Mouse (Mus musculus): ENCODE results near the gene F3. TPM values are rescaled to one million over a fixed set of nuclear protein-coding genes. Genes with fewer than 3 reads are reported as not detected.
A peak's percentile ranks its signal among the peaks of the same experiment; 100 is the strongest.

The F3 gene
- 8.9 and 10.4 TPM in 2 replicates for polyA plus RNA-seq (2015; fragmentation: Nextera tagmentation; extraction: Ambion mirVana)

DNA sequence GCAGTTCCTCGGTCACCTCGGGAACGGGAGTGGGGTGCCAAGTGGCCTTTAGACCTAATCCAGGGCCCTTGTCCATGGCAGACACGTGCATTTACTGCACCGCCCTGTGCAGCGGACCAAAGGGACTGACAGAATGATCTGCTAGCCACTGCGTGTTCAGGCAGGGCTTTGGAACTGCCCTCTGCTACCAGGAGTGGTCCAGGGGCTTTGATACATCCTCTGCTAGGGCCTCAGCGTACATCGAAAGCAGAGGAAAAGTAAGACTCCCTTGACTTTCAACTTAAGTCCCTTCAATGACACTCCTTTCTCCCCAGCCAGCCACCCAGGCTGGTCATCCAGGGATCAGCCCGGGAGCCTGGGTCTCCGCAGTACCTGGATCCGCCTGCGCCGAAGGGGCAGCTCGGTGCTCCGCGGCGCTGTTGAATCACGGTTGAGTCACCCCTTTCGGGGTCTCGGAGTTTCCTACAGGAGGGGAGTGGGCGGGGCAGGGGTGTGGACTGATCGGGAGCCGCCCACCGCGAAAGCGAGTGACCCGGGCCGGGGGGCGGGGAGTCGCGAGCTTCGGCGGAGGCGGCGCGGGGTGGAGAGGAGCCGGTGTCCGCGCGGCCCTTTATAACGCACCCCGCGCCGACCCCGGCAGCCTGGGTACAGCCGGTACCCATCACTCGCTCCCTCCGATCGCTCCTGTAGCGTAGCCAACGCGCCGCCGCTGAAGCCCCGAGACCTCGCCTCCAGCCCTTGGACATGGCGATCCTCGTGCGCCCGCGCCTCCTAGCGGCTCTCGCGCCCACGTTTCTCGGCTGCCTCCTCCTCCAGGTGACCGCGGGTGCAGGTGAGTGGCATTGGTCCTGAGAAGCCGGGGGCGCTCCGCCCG is at the start of gene F3:
Gene F3 (plus strand): TSS at position 567 of the 874 bp plus-strand sequence.
- ATAC-seq (replicated peaks; ENCODE audit: extremely low read depth, insufficient read depth, low FRiP score), result peak; percentile 82
- H3K27ac ChIP-seq (ENCODE audit: low read length), result peak within 1 kb of the TSS; percentile 70
- H3K36me3 ChIP-seq (ENCODE audit: control insufficient read depth, insufficient read depth), result no peaks in the 10 kb centered on the region
- H3K4me3 ChIP-seq (ENCODE audit: low read length), result peak within 1 kb of the TSS; percentile 77
- under 1% methylated on average over 72 of the region's 73 CpGs for WGBS
- peaks cover 17% of the 10 kb centered on the region for H3K4me1 ChIP-seq (ENCODE audit: control insufficient read depth, insufficient read depth, low read length)
- peak within 1 kb of the TSS; percentile 80 for H3K9ac ChIP-seq (ENCODE audit: low read length)
- H3K9me3 ChIP-seq (replicated peaks; ENCODE audit: control insufficient read depth, low read length), result no peaks in the 10 kb centered on the region
- no peaks in the 10 kb centered on the region for H3K27me3 ChIP-seq (ENCODE audit: control insufficient read depth, insufficient read depth, low read length)
- H3K4me2 ChIP-seq (ENCODE audit: low read depth, low read length), result peak within 1 kb of the TSS; percentile 90

DNA sequence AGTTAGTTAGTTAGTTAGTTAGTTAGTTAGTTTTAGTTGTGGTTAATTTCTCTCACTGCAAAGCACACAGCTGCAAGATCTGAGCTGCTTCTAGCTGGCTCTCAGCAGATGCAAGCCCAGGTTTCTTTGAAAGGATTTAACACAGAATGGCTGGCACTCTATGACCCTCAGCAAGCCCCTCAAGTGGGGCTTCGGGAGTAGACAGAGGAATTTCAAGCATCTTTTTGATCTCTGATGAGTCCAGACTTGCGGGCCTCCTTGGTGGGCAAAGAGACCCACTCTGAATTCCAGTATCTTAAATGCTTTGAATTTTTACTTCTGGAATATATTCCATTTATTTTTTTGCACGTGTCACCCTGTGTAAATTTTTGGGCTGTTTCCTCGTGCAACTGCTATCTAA is 44.4 kb upstream of the F3 start:
- Histone ChIP-seq H3K9ac (ENCODE audit: low read length) (no peak overlapping the region), H3K36me3 (ENCODE audit: control insufficient read depth, insufficient read depth) (no peaks in the 10 kb centered on the region), H3K4me3 (ENCODE audit: low read length) (no peak overlapping the region), H3K27ac (ENCODE audit: low read length) (no peak overlapping the region), H3K9me3 (replicated peaks; ENCODE audit: control insufficient read depth, low read length) (no peaks in the 10 kb centered on the region), H3K4me1 (ENCODE audit: control insufficient read depth, insufficient read depth, low read length) (no peaks in the 10 kb centered on the region), H3K27me3 (ENCODE audit: control insufficient read depth, insufficient read depth, low read length) (no peaks in the 10 kb centered on the region), H3K4me2 (ENCODE audit: low read depth, low read length) (no peak overlapping the region)
- 27% methylated on average over 4 of the region's 4 CpGs for WGBS
- no peak for ATAC-seq (replicated peaks; ENCODE audit: extremely low read depth, insufficient read depth, low FRiP score)

DNA sequence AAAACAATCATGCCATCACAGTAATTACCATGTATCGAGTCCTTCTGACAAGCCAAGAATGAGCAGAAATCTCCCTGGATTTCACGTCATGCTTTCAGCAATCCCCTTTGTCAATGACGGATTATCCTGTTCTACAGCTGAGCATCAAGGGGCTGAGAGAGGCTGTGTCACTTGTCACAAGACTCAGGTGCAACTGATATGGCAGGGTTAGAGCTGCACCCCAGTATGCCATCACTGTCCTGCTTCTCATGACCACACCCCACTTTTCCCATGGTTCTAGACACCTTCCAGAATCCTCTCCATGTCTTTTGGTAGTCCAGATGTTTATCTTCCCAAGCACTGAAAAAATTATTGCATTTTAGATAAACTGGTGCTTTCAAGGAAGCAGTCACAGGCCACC is 43.9 kb upstream of the F3 start:
- Histone ChIP-seq H3K9me3 (replicated peaks; ENCODE audit: control insufficient read depth, low read length) (no peaks in the 10 kb centered on the region), H3K4me2 (ENCODE audit: low read depth, low read length) (no peak overlapping the region), H3K4me3 (ENCODE audit: low read length) (no peak overlapping the region), H3K4me1 (ENCODE audit: control insufficient read depth, insufficient read depth, low read length) (no peaks in the 10 kb centered on the region), H3K36me3 (ENCODE audit: control insufficient read depth, insufficient read depth) (no peaks in the 10 kb centered on the region), H3K27me3 (ENCODE audit: control insufficient read depth, insufficient read depth, low read length) (no peaks in the 10 kb centered on the region), H3K27ac (ENCODE audit: low read length) (no peak overlapping the region), H3K9ac (ENCODE audit: low read length) (no peak overlapping the region)
- WGBS, result 47% methylated on average over 3 of the region's 3 CpGs
- no peak for ATAC-seq (replicated peaks; ENCODE audit: extremely low read depth, insufficient read depth, low FRiP score)

DNA sequence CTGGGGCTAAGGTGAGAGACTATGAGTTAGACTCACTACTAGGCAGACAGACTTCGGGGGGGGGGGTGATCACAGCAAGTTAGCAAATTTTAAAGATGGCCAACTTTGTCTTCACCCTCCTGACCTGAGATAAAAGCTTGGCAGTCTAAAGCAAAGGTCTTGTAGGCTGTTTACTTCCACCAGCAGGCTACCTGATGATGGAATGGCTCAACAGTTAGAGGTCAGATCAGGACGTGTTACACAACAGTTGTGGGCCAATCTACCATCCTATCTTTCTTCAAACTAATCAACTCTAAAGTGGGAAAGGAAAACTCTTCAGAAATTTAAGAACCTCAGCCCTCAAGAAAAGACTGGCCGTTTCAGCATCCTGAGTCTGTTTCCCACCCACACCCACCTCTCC is 43.1 kb upstream of the F3 start:
- WGBS, result 61% methylated on average over 3 of the region's 3 CpGs
- H3K4me1 ChIP-seq (ENCODE audit: control insufficient read depth, insufficient read depth, low read length), result no peaks in the 10 kb centered on the region
- H3K9me3 ChIP-seq (replicated peaks; ENCODE audit: control insufficient read depth, low read length), result no peaks in the 10 kb centered on the region
- H3K27me3 ChIP-seq (ENCODE audit: control insufficient read depth, insufficient read depth, low read length), result no peaks in the 10 kb centered on the region
- no peaks in the 10 kb centered on the region for H3K36me3 ChIP-seq (ENCODE audit: control insufficient read depth, insufficient read depth)
- no peak for ATAC-seq (replicated peaks; ENCODE audit: extremely low read depth, insufficient read depth, low FRiP score)
- H3K27ac ChIP-seq (ENCODE audit: low read length), result no peak overlapping the region
- H3K9ac ChIP-seq (ENCODE audit: low read length), result no peak overlapping the region
- H3K4me2 ChIP-seq (ENCODE audit: low read depth, low read length), result no peak overlapping the region
- H3K4me3 ChIP-seq (ENCODE audit: low read length), result no peak overlapping the region

DNA sequence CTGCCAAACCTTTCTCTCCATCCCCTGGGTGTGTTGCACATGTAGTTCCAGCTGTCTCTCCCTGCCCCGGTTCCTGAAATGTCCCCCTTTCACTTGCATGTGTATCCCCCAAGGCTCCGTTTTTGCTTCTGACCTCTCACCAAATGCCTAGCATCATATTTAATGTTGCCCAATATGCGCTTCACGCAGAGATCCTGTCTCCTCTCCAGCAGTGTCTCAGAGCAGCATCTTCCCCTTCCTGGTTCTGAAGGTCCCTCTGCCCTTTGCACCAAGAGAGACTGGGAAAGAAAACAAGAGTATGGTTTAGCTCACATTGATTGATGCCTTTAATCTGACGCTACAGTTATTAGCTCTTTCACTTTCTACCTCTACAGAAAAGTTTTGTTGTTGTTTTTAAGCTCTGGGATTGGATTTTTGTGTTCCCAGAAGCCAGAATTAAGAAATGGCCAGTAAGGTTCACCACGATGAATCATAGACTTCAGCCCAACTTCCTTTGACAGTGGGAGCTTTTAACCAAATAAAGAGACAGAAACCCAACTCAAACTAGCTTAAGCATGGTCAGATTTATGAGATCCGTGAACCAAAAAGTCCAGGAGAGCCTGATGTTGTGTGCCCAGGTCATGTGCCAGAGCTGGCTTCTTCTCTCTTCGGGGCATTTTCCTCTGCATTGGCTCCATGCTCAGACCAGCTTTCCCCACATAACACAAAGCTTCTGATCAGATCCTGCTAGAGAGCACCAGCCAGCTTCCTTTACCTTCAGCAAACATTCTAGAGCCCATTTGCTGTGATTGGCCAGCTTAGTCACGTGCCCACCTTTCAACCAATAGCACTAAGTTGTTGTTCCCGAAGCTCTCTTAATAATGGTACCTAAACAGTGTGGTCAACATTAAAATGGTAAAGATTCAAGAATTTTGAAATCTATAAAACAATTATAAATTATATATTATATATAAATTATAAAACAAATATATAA is 40.6 kb upstream of the F3 start:
- WGBS, result 81% methylated on average over 10 of the region's 10 CpGs
- Histone ChIP-seq H3K9me3 (replicated peaks; ENCODE audit: control insufficient read depth, low read length) (no peaks in the 10 kb centered on the region), H3K4me1 (ENCODE audit: control insufficient read depth, insufficient read depth, low read length) (no peaks in the 10 kb centered on the region), H3K4me3 (ENCODE audit: low read length) (no peak overlapping the region), H3K4me2 (ENCODE audit: low read depth, low read length) (no peak overlapping the region), H3K27me3 (ENCODE audit: control insufficient read depth, insufficient read depth, low read length) (no peaks in the 10 kb centered on the region), H3K36me3 (ENCODE audit: control insufficient read depth, insufficient read depth) (no peaks in the 10 kb centered on the region), H3K9ac (ENCODE audit: low read length) (no peak overlapping the region), H3K27ac (ENCODE audit: low read length) (no peak overlapping the region)
- no peak for ATAC-seq (replicated peaks; ENCODE audit: extremely low read depth, insufficient read depth, low FRiP score)

DNA sequence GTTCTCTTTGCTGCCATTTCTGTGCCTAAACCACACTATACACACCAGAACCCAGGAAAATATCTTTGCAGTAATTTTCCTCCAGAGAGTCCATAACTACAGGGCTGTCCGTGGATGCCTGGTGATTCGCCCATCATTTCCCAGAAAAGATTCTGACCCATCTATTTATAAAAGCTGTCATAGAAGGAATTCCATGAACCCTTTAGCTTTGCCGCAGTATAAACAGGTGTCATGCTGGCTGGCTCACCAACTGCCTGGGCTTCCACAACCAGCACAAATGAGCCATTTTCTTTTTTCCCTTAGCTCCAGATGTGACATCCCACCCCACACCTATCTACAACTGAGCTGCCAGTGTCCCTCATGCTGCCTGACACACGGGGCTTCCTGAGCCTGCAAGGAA is 38.8 kb upstream of the F3 start:
- Histone ChIP-seq H3K4me1 (ENCODE audit: control insufficient read depth, insufficient read depth, low read length) (no peaks in the 10 kb centered on the region), H3K4me3 (ENCODE audit: low read length) (no peak overlapping the region), H3K9ac (ENCODE audit: low read length) (no peak overlapping the region), H3K27me3 (ENCODE audit: control insufficient read depth, insufficient read depth, low read length) (no peaks in the 10 kb centered on the region), H3K4me2 (ENCODE audit: low read depth, low read length) (no peak overlapping the region), H3K9me3 (replicated peaks; ENCODE audit: control insufficient read depth, low read length) (no peaks in the 10 kb centered on the region), H3K27ac (ENCODE audit: low read length) (no peak overlapping the region), H3K36me3 (ENCODE audit: control insufficient read depth, insufficient read depth) (no peaks in the 10 kb centered on the region)
- no peak for ATAC-seq (replicated peaks; ENCODE audit: extremely low read depth, insufficient read depth, low FRiP score)
- 42% methylated on average over 4 of the region's 4 CpGs for WGBS

DNA sequence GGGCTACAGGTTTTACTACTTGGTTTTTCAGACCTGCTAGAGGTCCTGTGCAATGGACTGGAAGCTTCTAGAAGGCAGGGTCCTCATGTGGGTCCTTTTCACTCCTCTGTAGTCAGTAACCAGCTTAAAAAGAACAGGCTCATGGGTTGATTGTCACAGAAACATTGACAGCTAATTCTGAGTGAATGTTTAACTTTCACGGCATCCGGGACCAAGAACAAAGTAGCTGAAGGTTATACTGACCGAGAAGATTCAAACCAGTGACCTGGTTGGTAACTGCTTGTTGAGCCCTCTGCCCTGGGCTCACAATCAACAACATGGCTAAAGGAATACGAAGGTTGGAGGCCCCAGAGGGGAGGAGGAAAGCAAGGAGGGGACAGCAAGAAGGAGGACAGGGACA is 38.4 kb upstream of the F3 start:
- Histone ChIP-seq H3K36me3 (ENCODE audit: control insufficient read depth, insufficient read depth) (no peaks in the 10 kb centered on the region), H3K27me3 (ENCODE audit: control insufficient read depth, insufficient read depth, low read length) (no peaks in the 10 kb centered on the region), H3K27ac (ENCODE audit: low read length) (no peak overlapping the region), H3K4me1 (ENCODE audit: control insufficient read depth, insufficient read depth, low read length) (no peaks in the 10 kb centered on the region), H3K4me3 (ENCODE audit: low read length) (no peak overlapping the region), H3K9me3 (replicated peaks; ENCODE audit: control insufficient read depth, low read length) (no peaks in the 10 kb centered on the region), H3K9ac (ENCODE audit: low read length) (no peak overlapping the region), H3K4me2 (ENCODE audit: low read depth, low read length) (no peak overlapping the region)
- WGBS, result 77% methylated on average over 4 of the region's 4 CpGs
- ATAC-seq (replicated peaks; ENCODE audit: extremely low read depth, insufficient read depth, low FRiP score), result no peak

DNA sequence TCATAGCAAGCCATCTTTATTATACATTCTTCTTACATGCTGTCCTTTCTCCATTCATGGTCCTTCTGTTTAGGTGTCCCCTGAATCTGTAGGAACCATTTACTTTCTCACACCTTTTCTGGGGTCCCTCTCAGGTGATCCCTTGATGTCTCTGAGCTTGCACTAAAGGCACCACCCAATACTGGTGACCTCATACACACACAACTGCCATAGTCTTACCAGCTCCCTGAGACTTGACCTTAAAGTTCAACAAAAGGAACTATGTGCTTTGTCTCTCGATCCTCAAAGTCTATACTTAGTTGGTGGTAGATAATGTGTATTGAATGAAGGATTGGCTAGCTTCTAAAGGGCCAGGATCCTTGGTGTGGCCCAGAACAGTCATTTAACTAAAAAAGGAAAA is 37.4 kb upstream of the F3 start:
- WGBS, result 64% methylated on average over 1 of the region's 1 CpGs
- ATAC-seq (replicated peaks; ENCODE audit: extremely low read depth, insufficient read depth, low FRiP score), result no peak
- H3K4me2 ChIP-seq (ENCODE audit: low read depth, low read length), result no peak overlapping the region
- no peaks in the 10 kb centered on the region for H3K27me3 ChIP-seq (ENCODE audit: control insufficient read depth, insufficient read depth, low read length)
- no peaks in the 10 kb centered on the region for H3K4me1 ChIP-seq (ENCODE audit: control insufficient read depth, insufficient read depth, low read length)
- H3K9ac ChIP-seq (ENCODE audit: low read length), result no peak overlapping the region
- H3K36me3 ChIP-seq (ENCODE audit: control insufficient read depth, insufficient read depth), result no peaks in the 10 kb centered on the region
- no peaks in the 10 kb centered on the region for H3K9me3 ChIP-seq (replicated peaks; ENCODE audit: control insufficient read depth, low read length)
- H3K27ac ChIP-seq (ENCODE audit: low read length), result no peak overlapping the region
- no peak overlapping the region for H3K4me3 ChIP-seq (ENCODE audit: low read length)

DNA sequence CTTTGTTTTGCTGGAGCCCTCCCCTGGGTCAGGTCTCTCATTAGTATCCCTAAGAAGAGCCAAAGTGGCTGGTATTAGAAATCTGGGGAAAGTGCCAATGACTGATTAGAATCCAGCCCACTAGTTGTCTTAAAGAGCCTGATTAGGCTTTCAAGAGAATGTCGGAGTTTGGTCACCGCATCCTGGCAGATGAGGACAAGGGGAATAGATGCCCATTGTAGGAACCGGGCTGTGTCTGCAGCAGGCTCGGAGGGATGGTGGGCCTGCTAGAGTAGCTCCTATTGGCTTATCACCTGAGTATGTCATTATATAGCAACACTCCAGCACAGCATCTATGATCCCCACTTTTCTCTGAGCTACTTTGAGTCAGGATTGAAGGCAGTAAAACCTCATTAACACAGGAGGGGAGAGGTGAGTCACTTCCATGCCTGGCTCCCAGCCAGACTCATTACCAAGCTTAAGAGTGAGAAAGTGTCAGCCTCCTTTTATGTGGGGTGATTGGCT is 36.9 kb upstream of the F3 start:
- Histone ChIP-seq H3K27me3 (ENCODE audit: control insufficient read depth, insufficient read depth, low read length) (no peaks in the 10 kb centered on the region), H3K4me3 (ENCODE audit: low read length) (no peak overlapping the region), H3K9me3 (replicated peaks; ENCODE audit: control insufficient read depth, low read length) (no peaks in the 10 kb centered on the region), H3K36me3 (ENCODE audit: control insufficient read depth, insufficient read depth) (no peaks in the 10 kb centered on the region), H3K27ac (ENCODE audit: low read length) (no peak overlapping the region), H3K9ac (ENCODE audit: low read length) (no peak overlapping the region), H3K4me1 (ENCODE audit: control insufficient read depth, insufficient read depth, low read length) (no peaks in the 10 kb centered on the region), H3K4me2 (ENCODE audit: low read depth, low read length) (no peak overlapping the region)
- 66% methylated on average over 4 of the region's 4 CpGs for WGBS
- ATAC-seq (replicated peaks; ENCODE audit: extremely low read depth, insufficient read depth, low FRiP score), result no peak
